Mouse (Mus musculus) gastrocnemius, postnatal 4 days (tissue): Measurements from ENCODE around the gene Entpd5. TPM values are rescaled to one million over a fixed set of nuclear protein-coding genes. Genes with fewer than 3 reads are reported as not detected.

Experiments
- DNase-seq, 2 experiments: peaks; one replicate each; pipeline ENCODE4 v3.0.0; 2021 to 2022; ENCODE audit warnings: low spot score in 2 of 2, mixed read lengths in 2 of 2
- total RNA-seq, 2 experiments: library from RNA; stranded (reverse); gene quantifications; 2 replicates each; pipeline ENCODE4 v1.2.3; 2021

Gene Entpd5
- total RNA-seq, 2 experiments from 2014 or later, result 9.9 to 10.9 TPM

GRCm38 (mm10) chr12:84347192-84347591 is 61.6 kb downstream of the Entpd5 start:
- no peak for DNase-seq

GRCm38 (mm10) chr12:84336963-84337625 is 71.7 kb downstream of the Entpd5 start:
- no peak for DNase-seq

DNA sequence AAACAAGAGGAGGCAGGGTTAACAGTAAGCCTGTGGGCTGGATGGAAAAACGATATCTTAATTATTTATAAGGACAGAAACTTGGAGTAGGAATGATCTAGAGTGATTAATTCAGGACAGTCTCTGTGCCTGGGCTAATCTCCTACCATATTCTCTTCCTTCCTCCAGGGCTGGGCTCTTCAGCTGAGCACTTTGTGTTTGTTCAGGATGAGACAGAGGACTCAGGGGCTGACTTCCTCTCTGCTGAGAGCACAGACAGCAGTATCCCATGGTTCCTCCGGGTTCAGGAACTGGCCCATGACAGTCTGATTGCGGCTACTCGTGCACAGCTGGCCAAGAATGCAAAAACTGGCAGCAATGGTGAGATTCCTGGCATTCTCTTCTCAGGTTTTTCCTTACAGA is 81.7 kb downstream of the Entpd5 start:
- DNase-seq, result no peak

Other genes starting within 250 kb of the Entpd5 start
- gene Elmsan1, start 190.1 kb downstream of the Entpd5 start, total RNA-seq, result 10 to 100 TPM; 22.0 to 23.3 TPM
- 10 to 100 TPM; 50.8 to 58.1 TPM for gene Ptgr2, start 123.8 kb downstream of the Entpd5 start, total RNA-seq
- 10 to 100 TPM; 31.4 to 37.3 TPM for gene Zfp410, start 92.2 kb downstream of the Entpd5 start, total RNA-seq
- gene Coq6, start 47.4 kb downstream of the Entpd5 start, total RNA-seq, result 10 to 100 TPM; 35.5 to 35.7 TPM
- 1 to 10 TPM in 1 of 2 experiments, under 1 TPM in 1; 0.96 to 1.4 TPM for gene Fam161b, start 47.2 kb downstream of the Entpd5 start, total RNA-seq
- gene Bbof1, start within 50 bp of the Entpd5 start, total RNA-seq, result 1 to 10 TPM in 1 of 2 experiments, under 1 TPM in 1; 0.54 to 1.1 TPM
- gene Rnf113a2, start 8.2 kb upstream of the Entpd5 start, total RNA-seq, result 1 to 10 TPM; 8.5 to 8.7 TPM
- gene Aldh6a1, start 42.0 kb upstream of the Entpd5 start, total RNA-seq, result 10 to 100 TPM; 32.7 to 34.6 TPM
- gene Lin52, start 42.4 kb upstream of the Entpd5 start, total RNA-seq, result 1 to 10 TPM; 6.1 to 6.7 TPM
- gene Vsx2, start 160.7 kb upstream of the Entpd5 start, total RNA-seq, result not detected
- gene Abcd4, start 208.4 kb upstream of the Entpd5 start, total RNA-seq, result 1 to 10 TPM; 7.5 to 8.4 TPM
- not detected for gene Vrtn, start 232.0 kb upstream of the Entpd5 start, total RNA-seq